Mouse (Mus musculus) thymus, postnatal 25 days (tissue): ENCODE data around the gene Pomgnt2.
"Not testable (repeated sequence)": the region's sequence is repeated elsewhere in the genome, so short reads cannot be mapped to it uniquely, and the experiment has no call there.

ENCODE experiments used
- DNase-seq: peaks from one replicate; pipeline ENCODE4 v3.0.0; 2022

Gene Pomgnt2

GRCm38 (mm10) chr9:121997010-121997409 lies at the start of gene Pomgnt2:
Pomgnt2 (minus strand) TSS chr9:121997110.
- DNase-seq, result no peak

- no peak for DNase-seq
Observed at GRCm38 (mm10) chr9:122039848-122040247, 42.9 kb upstream of the Pomgnt2 start.

- no peak for DNase-seq
Observed at GRCm38 (mm10) chr9:122038631-122039030, 41.7 kb upstream of the Pomgnt2 start.

- no peak for DNase-seq
Observed at GRCm38 (mm10) chr9:122036496-122037054, 39.7 kb upstream of the Pomgnt2 start.

- no peak for DNase-seq
Observed at GRCm38 (mm10) chr9:122035807-122036206, 38.9 kb upstream of the Pomgnt2 start.

DNA sequence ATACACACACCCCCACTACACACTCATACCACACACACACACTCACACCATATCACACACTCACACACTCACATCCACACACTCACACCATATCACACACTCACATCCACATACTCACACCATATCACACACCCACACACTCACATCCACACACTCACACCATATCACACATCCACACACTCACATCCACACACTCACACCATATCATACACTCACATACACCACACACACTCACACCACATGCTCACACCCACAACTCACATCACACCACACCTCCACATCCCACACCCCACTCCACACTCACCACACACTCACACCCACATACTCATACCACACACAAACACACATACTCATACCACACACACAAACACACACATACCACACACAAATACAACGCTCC lies 38.0 kb upstream of the Pomgnt2 start:
- DNase-seq, result no peak

DNA sequence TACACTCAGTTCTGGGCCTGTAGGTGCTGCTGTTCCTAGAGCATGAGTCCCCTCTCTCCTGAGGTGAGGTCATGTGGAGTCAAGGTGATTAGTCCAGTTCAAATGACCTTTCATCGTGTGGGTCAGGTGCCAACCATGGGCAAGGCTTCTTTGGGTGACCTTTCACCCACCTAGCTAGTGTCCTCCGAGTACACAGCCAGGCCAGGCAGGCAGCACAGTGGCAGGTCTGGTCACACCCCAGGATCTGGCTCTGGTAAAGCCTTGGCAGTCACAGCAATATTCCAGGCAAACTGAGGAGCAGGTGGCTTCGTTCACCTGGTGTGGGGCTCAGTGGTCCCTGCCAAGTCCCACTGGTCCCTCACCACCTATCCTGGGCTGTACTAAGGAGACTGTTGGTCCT lies 35.2 kb upstream of the Pomgnt2 start:
- DNase-seq, result no peak

DNA sequence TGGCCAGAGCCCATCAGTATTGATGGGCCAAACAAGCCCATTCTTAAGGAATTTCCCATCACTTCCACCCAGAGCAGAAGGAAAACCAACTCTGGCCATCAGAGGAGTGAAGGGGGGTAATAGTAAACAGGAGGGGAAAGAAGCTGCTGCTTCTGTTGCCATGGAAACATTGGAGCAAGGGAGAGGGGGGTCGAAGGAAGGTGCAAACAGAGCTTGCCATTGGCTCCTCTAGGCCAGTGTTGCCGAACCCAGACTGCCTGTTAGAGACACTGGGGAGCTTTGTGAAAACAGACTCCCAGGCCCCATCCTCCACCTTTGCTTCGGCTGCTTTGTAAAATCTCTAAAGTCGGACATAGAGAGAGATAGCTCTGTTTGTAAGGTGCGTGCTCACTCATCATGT lies 33.8 kb upstream of the Pomgnt2 start:
- no peak for DNase-seq

DNA sequence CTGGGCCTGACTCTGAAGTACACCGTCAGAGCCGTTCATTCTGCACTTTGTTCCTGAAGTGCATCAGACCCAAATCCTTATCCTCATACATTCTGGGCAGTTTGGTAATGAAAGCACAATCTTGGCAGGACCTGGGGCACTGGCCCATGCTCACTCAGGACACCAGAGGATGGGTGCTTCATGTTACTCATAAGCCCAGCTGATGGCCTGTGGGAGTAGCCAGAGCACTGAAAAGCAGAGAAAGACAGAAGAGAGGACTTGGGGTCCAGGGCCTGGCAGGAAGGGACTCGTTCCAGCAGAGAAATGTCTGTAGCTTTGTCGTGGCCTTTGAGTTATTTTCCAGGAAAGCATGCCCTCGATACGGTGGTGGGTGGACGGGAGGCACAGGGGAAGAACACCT lies 32.9 kb upstream of the Pomgnt2 start:
- DNase-seq, result no peak

GRCm38 (mm10) chr9:122027914-122028745 lies 31.2 kb upstream of the Pomgnt2 start:
- DNase-seq, result no peak

- DNase-seq, result no peak
Observed at GRCm38 (mm10) chr9:122027081-122027913, 30.4 kb upstream of the Pomgnt2 start.

- DNase-seq, result no peak
Observed at GRCm38 (mm10) chr9:122025855-122026590, 29.1 kb upstream of the Pomgnt2 start.

- no peak for DNase-seq
Observed at GRCm38 (mm10) chr9:122024419-122024818, 27.5 kb upstream of the Pomgnt2 start.

DNA sequence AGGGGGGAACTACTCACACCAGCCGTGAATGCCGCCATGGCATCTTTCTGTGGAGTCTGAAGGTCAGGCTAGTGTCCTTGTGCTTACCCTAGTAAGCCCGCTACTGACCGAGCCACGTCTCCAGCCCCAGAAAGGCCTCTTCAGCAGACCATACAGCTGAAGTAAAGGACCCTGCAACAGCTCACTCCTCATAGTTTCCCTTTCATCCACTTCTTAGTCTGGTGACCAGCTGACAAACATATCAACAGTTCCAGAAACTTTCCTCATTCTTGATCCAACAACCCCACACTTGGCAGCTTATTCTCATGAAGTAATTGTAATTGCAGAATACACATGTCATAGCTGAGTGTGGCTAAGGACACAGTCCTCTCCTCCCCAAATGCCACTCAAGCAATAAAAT lies 27.0 kb upstream of the Pomgnt2 start:
- no peak for DNase-seq

- no peak for DNase-seq
Observed at GRCm38 (mm10) chr9:122022776-122023175, 25.9 kb upstream of the Pomgnt2 start.

- DNase-seq, result no peak
Observed at GRCm38 (mm10) chr9:122021581-122021980, 24.7 kb upstream of the Pomgnt2 start.

DNA sequence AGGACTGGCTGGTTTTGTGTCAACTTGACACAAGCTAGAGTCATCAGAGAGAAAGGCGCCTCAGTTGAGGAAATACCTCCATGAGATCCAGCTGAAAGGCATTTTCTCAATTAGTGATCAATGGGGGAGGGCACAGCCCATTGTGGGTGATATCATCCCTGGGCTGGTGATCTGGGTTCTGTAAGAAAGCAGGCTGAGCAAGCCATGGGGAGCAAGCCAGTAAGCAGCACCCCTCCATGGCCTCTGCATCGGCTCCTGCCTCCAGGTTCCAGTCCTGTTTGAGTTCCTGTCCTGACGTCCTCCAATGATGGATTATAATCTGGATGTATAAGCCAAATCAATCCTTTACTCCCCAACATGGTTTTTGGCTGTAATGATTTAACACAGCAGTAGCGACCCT lies 24.3 kb upstream of the Pomgnt2 start:
- DNase-seq, result not testable (repeated sequence)

DNA sequence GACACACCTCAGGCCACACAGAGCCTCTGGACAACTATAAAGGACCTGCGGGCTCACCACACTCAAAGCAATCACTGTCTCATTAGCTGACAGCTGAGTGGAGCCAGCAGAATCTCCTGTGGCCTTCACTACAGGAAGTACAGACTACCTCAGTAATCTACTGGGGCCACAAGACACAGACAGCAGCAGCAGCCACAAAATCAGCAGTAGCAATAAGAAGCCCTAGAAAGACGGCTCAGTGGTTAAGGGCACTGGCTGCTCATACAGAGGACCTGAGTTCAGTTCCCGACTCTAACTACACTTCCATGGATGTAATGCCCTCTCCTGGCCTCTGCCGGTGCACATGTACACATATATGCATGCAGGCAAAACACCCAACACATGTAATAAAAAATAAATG lies 23.4 kb upstream of the Pomgnt2 start:
- DNase-seq, result no peak

- DNase-seq, result peak; percentile 20
Observed at GRCm38 (mm10) chr9:122018782-122019395, 22.0 kb upstream of the Pomgnt2 start.

- DNase-seq, result no peak
Observed at GRCm38 (mm10) chr9:122018079-122018478, 21.2 kb upstream of the Pomgnt2 start.

GRCm38 (mm10) chr9:122014241-122014667 lies 17.3 kb upstream of the Pomgnt2 start:
- peak; percentile 85 for DNase-seq

- no peak for DNase-seq
Observed at GRCm38 (mm10) chr9:122013629-122014028, 16.7 kb upstream of the Pomgnt2 start.
